Mouse (Mus musculus): ENCODE results near the gene Tmem203.

Gene Tmem203

GRCm38 (mm10) chr2:25255284-25255779, at the start of gene Tmem203:
Tmem203 (plus strand) TSS chr2:25255439.
- DNase-seq (ENCODE audit: low read depth, low spot score): peak; percentile 86

- DNase-seq (ENCODE audit: low read depth, low spot score): no peak
Measured at GRCm38 (mm10) chr2:25207593-25207992, 47.6 kb upstream of the Tmem203 start.

- DNase-seq (ENCODE audit: low read depth, low spot score): no peak
Measured at GRCm38 (mm10) chr2:25210686-25211085, 44.6 kb upstream of the Tmem203 start.

- DNase-seq (ENCODE audit: low read depth, low spot score): peak; percentile 84
Measured at GRCm38 (mm10) chr2:25211121-25211670, 44.0 kb upstream of the Tmem203 start, which contains the start of gene Nelfb. Nelfb (minus strand) TSS chr2:25211489.

- DNase-seq (ENCODE audit: low read depth, low spot score): no peak
Measured at GRCm38 (mm10) chr2:25213266-25213865, 41.9 kb upstream of the Tmem203 start.

GRCm38 (mm10) chr2:25214444-25214843, 40.8 kb upstream of the Tmem203 start, which contains the start of gene Stpg3:
Stpg3 (minus strand) TSS chr2:25214637.
- DNase-seq (ENCODE audit: low read depth, low spot score): no peak

GRCm38 (mm10) chr2:25217666-25218065, 37.6 kb upstream of the Tmem203 start:
- no peak for DNase-seq (ENCODE audit: low read depth, low spot score)

GRCm38 (mm10) chr2:25218445-25218844, 36.8 kb upstream of the Tmem203 start, which contains the start of gene Fam166a:
Fam166a (plus strand) TSS chr2:25218745.
- no peak for DNase-seq (ENCODE audit: low read depth, low spot score)

GRCm38 (mm10) chr2:25221331-25221772, 33.9 kb upstream of the Tmem203 start:
- DNase-seq (ENCODE audit: low read depth, low spot score): no peak

- DNase-seq (ENCODE audit: low read depth, low spot score): peak; percentile 35
Measured at GRCm38 (mm10) chr2:25223681-25224491, 31.4 kb upstream of the Tmem203 start.

GRCm38 (mm10) chr2:25224492-25224765, 30.8 kb upstream of the Tmem203 start, which contains the start of gene Tubb4b:
Tubb4b (minus strand) TSS chr2:25224702.
- DNase-seq (ENCODE audit: low read depth, low spot score): no peak

- peak; percentile 96 for DNase-seq (ENCODE audit: low read depth, low spot score)
Measured at GRCm38 (mm10) chr2:25224766-25225752, 30.2 kb upstream of the Tmem203 start.

GRCm38 (mm10) chr2:25225811-25226379, 29.3 kb upstream of the Tmem203 start:
- DNase-seq (ENCODE audit: low read depth, low spot score): no peak

- DNase-seq (ENCODE audit: low read depth, low spot score): no peak
Measured at GRCm38 (mm10) chr2:25226864-25227263, 28.4 kb upstream of the Tmem203 start.

GRCm38 (mm10) chr2:25227406-25227805, 27.8 kb upstream of the Tmem203 start:
- DNase-seq (ENCODE audit: low read depth, low spot score): no peak

GRCm38 (mm10) chr2:25228431-25228889, 26.8 kb upstream of the Tmem203 start:
- peak; percentile 68 for DNase-seq (ENCODE audit: low read depth, low spot score)

- no peak for DNase-seq (ENCODE audit: low read depth, low spot score)
Measured at GRCm38 (mm10) chr2:25228995-25229530, 26.2 kb upstream of the Tmem203 start.

GRCm38 (mm10) chr2:25229582-25229981, 25.7 kb upstream of the Tmem203 start:
- DNase-seq (ENCODE audit: low read depth, low spot score): no peak

GRCm38 (mm10) chr2:25230581-25230980, 24.7 kb upstream of the Tmem203 start:
- no peak for DNase-seq (ENCODE audit: low read depth, low spot score)

GRCm38 (mm10) chr2:25231038-25231437, 24.2 kb upstream of the Tmem203 start:
- DNase-seq (ENCODE audit: low read depth, low spot score): no peak
